Mouse (Mus musculus) heart, embryonic 14.5 days (tissue): ENCODE measurements around the gene Afap1. TPM values are rescaled to one million over a fixed set of nuclear protein-coding genes. Genes with fewer than 3 reads are reported as not detected.

Experiments
- ATAC-seq: fragments of 200-750 bp; cut with Nextera tagmentation; 2 replicates; pipeline ENCODE4 v1.8.0; 2017; ENCODE audit warnings: low read depth, moderate TSS enrichment; ENCODE audit not compliant: insufficient number of reproducible peaks, insufficient read depth, low FRiP score
- H3K27ac ChIP-seq, 2 experiments: fragments of 200-500 bp in 1 of 2; fragments of 300-500 bp in 1 of 2; sonication (generic) in 1 of 2; replicated peaks in 1 of 2; 2 replicates each; pipeline ENCODE4 v1.5.1; 2012 to 2014; ENCODE audit warnings: low read depth in 2 of 2, low read length in 2 of 2, control low read depth in 1 of 2, mild to moderate bottlenecking in 1 of 2, mixed read lengths in 1 of 2; ENCODE audit not compliant: control insufficient read depth in 1 of 2, insufficient read depth in 1 of 2
- H3K27me3 ChIP-seq: fragments of 300-500 bp; sonication (generic); 2 replicates; pipeline ENCODE4 v1.6.1; 2014; ENCODE audit warnings: mild to moderate bottlenecking, low read length, control low read depth; ENCODE audit not compliant: control insufficient read depth, insufficient read depth
- H3K36me3 ChIP-seq: fragments of 300-500 bp; sonication (generic); 2 replicates; pipeline ENCODE4 v1.6.1; 2014; ENCODE audit warnings: mild to moderate bottlenecking, control low read depth, low read length, mixed read lengths; ENCODE audit not compliant: control insufficient read depth, insufficient read depth
- H3K4me1 ChIP-seq, 2 experiments: fragments of 200-500 bp in 1 of 2; fragments of 300-500 bp in 1 of 2; sonication (generic) in 1 of 2; 2 replicates each; pipeline ENCODE4 v1.6.1; 2012 to 2014; ENCODE audit warnings: low read length in 2 of 2, control low read depth in 1 of 2, mixed read lengths in 1 of 2; ENCODE audit not compliant: control insufficient read depth in 2 of 2, insufficient read depth in 2 of 2
- H3K4me2 ChIP-seq: fragments of 300-500 bp; sonication (generic); 2 replicates; pipeline ENCODE4 v1.6.1; 2014; ENCODE audit warnings: mild to moderate bottlenecking, low read length
- H3K4me3 ChIP-seq, 2 experiments: fragments of 200-500 bp in 1 of 2; fragments of 300-500 bp in 1 of 2; sonication (generic) in 1 of 2; 2 replicates each; pipeline ENCODE4 v1.5.1; 2012 to 2014; ENCODE audit warnings: low read length in 2 of 2, mild to moderate bottlenecking in 2 of 2, control low read depth in 1 of 2, low read depth in 1 of 2, moderate library complexity in 1 of 2; ENCODE audit not compliant: control insufficient read depth in 1 of 2, insufficient read depth in 1 of 2
- H3K9ac ChIP-seq: fragments of 300-500 bp; sonication (generic); 2 replicates; pipeline ENCODE4 v1.6.1; 2014; ENCODE audit warnings: mild to moderate bottlenecking, low read length
- H3K9me3 ChIP-seq: fragments of 300-500 bp; sonication (generic); 2 replicates; pipeline ENCODE4 v1.6.1; 2016; ENCODE audit warnings: low read length, control low read depth; ENCODE audit not compliant: control insufficient read depth
- WGBS: fragments of 180-500 bp; shearing (Covaris S2); extraction: QIAGEN DNeasy Blood & Tissue Kit; methylation state at CpG from one replicate; pipeline ENCODE4 v1.1.7; 2014; 5-methylcytosine and 5-hydroxymethylcytosine counted together
- polyA plus RNA-seq: library from polyadenylated mRNA; unstranded; fragments of >200 nt; fragmentation: Nextera tagmentation; extraction: Ambion mirVana; gene quantifications from 2 replicates; pipeline ENCODE4 v1.2.1, GENCODE M21; 2014

Afap1 gene
- polyA plus RNA-seq, 1 experiment from 2014 or later = 24.8 TPM

DNA sequence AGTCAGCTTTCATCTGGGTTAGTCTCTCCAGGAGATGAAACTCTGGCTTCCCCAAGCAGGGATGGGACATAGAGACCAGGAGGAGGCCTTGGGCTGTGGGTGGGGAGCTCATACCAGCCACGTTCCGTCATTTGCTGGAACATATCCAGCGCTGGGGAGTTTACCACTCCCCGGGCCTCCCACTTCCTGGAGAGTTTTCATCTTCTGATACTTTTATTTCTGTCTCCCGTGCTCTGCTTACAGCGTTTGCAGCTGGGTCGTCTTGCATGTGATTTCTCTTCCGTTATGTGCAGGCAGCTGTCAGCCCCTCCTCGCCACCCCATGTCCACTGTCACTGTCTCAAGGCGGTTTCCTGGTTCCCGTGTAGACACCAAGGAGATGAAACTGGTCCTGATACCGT lies 80.7 kb downstream of the Afap1 start:
- WGBS = 8% methylated on average over 12 of the region's 12 CpGs
- peak; percentile 61 for ATAC-seq
- Histone ChIP-seq H3K27ac (peak overlapping the region; percentile 70 to 81), H3K9ac (peak overlapping the region; percentile 47; the same call in 1 of the 2 replicates), H3K9me3 (no peaks in the 10 kb centered on the region), H3K4me2 (peak overlapping the region; percentile 50), H3K4me1 (peaks cover 21 to 30% of the 10 kb centered on the region in 2 experiments), H3K4me3 (no peak overlapping the region), H3K27me3 (no peaks in the 10 kb centered on the region), H3K36me3 (peaks cover 83% of the 10 kb centered on the region)

DNA sequence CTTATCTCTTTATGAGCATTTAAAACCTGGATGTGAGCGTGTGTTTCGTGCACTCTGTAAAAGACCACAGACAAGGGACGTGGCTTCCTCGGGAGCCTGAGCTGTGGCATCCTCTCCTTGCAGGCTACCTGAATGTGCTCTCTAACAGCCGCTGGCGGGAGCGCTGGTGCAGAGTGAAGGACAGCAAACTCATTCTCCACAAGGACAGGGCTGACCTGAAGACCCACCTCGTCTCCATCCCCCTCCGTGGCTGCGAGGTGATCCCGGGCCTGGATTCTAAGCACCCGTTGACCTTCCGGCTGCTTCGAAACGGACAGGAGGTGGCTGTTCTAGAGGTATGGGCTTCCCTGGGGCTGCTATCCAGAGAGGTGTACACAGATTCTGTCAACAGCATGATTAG lies 81.1 kb downstream of the Afap1 start:
- Histone ChIP-seq H3K27ac (peak overlapping the region; percentile 70 to 81), H3K4me2 (peak overlapping the region; percentile 50), H3K27me3 (no peaks in the 10 kb centered on the region), H3K4me3 (no peak overlapping the region), H3K9me3 (no peaks in the 10 kb centered on the region), H3K36me3 (peaks cover 83% of the 10 kb centered on the region), H3K4me1 (peaks cover 21 to 30% of the 10 kb centered on the region in 2 experiments), H3K9ac (peak overlapping the region; percentile 47; the same call in 1 of the 2 replicates)
- WGBS = 48% methylated on average over 15 of the region's 15 CpGs
- no peak for ATAC-seq

DNA sequence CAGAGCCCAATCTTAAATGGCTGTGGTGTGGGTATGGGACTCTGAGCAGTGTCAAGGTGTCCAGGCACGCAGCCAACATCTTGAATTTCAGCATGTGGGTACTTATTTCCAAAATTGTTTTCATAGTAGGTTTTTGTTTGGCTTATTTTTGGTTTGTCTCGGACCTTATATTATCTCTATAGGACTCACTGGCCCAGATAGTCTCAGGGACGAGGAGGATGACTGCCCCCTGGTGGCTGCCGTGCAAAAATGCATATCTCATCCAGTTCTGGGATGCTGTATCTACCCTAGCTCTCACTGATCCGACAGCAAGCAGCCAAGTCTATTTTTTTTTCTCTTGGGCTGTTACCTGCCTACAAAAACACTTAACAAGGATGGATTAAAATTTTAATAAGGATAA lies 82.6 kb downstream of the Afap1 start:
- Histone ChIP-seq H3K27me3 (no peaks in the 10 kb centered on the region), H3K27ac (no peak overlapping the region), H3K4me3 (no peak overlapping the region), H3K36me3 (peaks cover 83% of the 10 kb centered on the region), H3K4me2 (no peak overlapping the region), H3K9me3 (no peaks in the 10 kb centered on the region), H3K4me1 (peaks cover 19 to 30% of the 10 kb centered on the region in 2 experiments), H3K9ac (0 out of 2 replicates have a peak overlapping the region, but pooled peaks have one; percentile 21)
- WGBS = 7% methylated on average over 5 of the region's 5 CpGs
- no peak for ATAC-seq

DNA sequence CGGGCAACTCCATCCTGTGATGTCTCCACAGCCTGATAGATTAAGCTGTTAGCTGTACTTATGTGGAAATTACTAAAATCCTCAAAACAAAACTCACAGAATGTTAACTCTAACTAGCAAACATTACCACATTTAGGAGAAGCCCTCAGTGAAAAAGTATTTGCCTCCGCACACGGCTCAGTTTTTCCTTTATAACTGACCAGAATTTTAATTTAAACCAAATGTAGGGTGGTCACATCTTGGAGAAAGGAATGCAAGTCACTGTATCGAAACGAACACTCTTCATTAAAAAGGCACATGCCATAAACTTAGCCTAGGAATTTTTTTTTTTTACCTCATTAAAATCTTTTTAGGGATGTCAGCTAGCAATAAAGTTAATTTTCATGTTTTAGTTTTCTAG lies 87.4 kb downstream of the Afap1 start:
- Histone ChIP-seq H3K9me3 (no peaks in the 10 kb centered on the region), H3K4me1 (peaks cover 4 to 12% of the 10 kb centered on the region in 2 experiments; a peak in 3 of 4 replicates), H3K4me3 (no peak overlapping the region), H3K27me3 (no peaks in the 10 kb centered on the region), H3K27ac (no peak overlapping the region), H3K9ac (no peak overlapping the region), H3K36me3 (peaks cover 92% of the 10 kb centered on the region), H3K4me2 (no peak overlapping the region)
- WGBS = 92% methylated on average over 5 of the region's 5 CpGs
- ATAC-seq = no peak

DNA sequence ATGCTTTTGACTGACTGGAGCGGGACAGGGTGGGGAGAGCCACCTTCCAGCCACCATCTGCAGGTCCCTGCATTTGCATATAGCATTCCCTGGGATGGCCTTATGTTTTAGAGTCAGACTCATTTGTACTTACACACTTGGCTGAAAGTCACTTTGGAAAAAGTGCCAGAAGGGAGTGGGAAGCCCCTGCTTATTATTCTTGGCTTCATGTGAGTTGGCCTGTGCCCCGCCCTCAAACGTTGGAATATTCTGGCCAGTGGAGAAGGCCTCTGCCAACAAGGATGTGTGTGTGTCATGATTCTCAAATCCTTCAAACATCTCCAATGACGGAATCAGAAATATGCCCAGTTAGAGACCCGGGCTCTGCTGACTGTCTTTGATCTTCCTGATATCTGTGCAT lies 88.2 kb downstream of the Afap1 start:
- no peak for ATAC-seq
- Histone ChIP-seq H3K9me3 (no peaks in the 10 kb centered on the region), H3K27me3 (no peaks in the 10 kb centered on the region), H3K36me3 (peaks cover 92% of the 10 kb centered on the region), H3K9ac (no peak overlapping the region), H3K4me1 (peaks cover 8 to 19% of the 10 kb centered on the region in 2 experiments), H3K27ac (no peak overlapping the region), H3K4me3 (no peak overlapping the region), H3K4me2 (no peak overlapping the region)
- WGBS = 58% methylated on average over 5 of the region's 5 CpGs

DNA sequence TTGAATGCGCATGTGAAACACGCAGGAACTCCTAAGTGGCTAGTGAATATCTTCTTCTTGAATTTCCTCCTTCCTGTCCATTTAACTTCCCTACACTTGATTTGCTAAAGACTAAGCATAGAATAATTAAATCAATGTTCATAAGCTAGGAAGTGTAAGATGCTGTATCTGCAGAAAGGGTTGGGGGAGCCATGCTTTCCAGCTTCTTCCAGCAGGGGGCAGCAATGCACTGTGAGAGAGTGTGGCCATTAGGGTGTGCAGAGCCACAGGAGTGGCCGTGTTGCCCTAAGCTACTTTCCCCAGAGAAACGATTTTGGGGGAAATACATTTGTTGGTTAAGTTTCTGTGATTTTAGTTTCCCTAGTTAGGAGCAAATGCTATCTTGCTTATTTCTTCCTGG lies 88.9 kb downstream of the Afap1 start:
- Histone ChIP-seq H3K4me2 (no peak overlapping the region), H3K9ac (no peak overlapping the region), H3K9me3 (no peaks in the 10 kb centered on the region), H3K4me3 (no peak overlapping the region), H3K4me1 (peaks cover 10 to 22% of the 10 kb centered on the region in 2 experiments), H3K27ac (0 out of 4 replicates have a peak overlapping the region, but pooled peaks of 1 of the 2 experiments have one; percentile 19), H3K36me3 (peaks cover 92% of the 10 kb centered on the region), H3K27me3 (no peaks in the 10 kb centered on the region)
- ATAC-seq = no peak; the same call in 1 of the 2 replicates
- WGBS = 49% methylated on average over 4 of the region's 4 CpGs

DNA sequence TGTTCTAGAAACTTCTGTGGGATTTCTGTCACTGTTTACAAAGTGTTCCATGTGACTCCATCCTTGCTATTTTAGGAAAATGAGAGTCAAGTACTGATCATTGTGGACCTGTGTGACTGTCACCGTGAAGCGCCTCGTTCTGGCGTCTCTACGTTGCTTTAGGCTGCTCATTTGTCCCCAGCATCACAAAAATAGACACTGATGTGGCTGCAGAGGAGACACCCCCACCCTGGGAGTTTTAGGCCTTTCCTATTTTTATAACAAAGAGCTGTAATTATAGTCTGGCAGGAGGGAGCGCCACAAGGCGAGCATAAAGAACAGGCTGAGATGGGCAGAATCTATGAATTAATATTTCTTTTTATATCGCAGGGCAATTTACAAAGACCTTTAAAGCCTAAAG lies 92.5 kb downstream of the Afap1 start:
- 48% methylated on average over 8 of the region's 8 CpGs for WGBS
- no peak overlapping the region for H3K4me3 ChIP-seq
- peak; percentile 60; the same call in 1 of the 2 replicates for ATAC-seq
- no peaks in the 10 kb centered on the region for H3K9me3 ChIP-seq
- H3K4me2 ChIP-seq = peak overlapping the region; percentile 18; the same call in 1 of the 2 replicates
- peaks cover 88% of the 10 kb centered on the region for H3K36me3 ChIP-seq
- peak overlapping the region; percentile 84 to 88 for H3K27ac ChIP-seq
- H3K4me1 ChIP-seq = peaks cover 10 to 22% of the 10 kb centered on the region in 2 experiments
- no peaks in the 10 kb centered on the region for H3K27me3 ChIP-seq
- H3K9ac ChIP-seq = peak overlapping the region; percentile 25; the same call in 1 of the 2 replicates

DNA sequence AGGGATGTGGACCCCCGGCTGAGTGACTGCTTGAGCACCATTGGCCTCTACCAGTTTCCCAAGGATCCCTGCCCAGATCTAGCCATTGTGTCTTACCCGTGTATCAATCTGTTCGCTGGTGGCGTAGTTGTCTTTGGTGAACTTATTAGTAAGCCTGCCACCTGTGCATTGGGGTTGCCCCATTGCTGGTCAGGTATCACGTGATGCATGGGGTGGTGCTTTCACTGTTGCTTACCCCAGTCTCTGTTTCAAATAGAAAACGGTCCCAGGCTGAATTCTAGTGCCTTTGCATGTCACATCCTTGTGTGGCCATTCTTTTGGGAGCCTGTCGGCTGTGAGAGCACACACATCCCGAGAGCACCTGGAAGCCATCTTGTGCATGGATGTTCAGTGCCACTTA lies 95.0 kb downstream of the Afap1 start:
- no peaks in the 10 kb centered on the region for H3K27me3 ChIP-seq

More for the DNA sequence above, 95.0 kb downstream of the Afap1 start:
- H3K4me2 ChIP-seq = no peak overlapping the region
- H3K36me3 ChIP-seq = peaks cover 90% of the 10 kb centered on the region
- no peak overlapping the region for H3K9ac ChIP-seq
- no peak overlapping the region for H3K27ac ChIP-seq
- no peak overlapping the region for H3K4me3 ChIP-seq
- WGBS = 95% methylated on average over 8 of the region's 8 CpGs
- no peaks in the 10 kb centered on the region for H3K9me3 ChIP-seq
- ATAC-seq = no peak
- peaks cover 8 to 18% of the 10 kb centered on the region in 2 experiments for H3K4me1 ChIP-seq
